ENCODE assay signal across 20 mouse cellular contexts in the genomic region with DNA sequence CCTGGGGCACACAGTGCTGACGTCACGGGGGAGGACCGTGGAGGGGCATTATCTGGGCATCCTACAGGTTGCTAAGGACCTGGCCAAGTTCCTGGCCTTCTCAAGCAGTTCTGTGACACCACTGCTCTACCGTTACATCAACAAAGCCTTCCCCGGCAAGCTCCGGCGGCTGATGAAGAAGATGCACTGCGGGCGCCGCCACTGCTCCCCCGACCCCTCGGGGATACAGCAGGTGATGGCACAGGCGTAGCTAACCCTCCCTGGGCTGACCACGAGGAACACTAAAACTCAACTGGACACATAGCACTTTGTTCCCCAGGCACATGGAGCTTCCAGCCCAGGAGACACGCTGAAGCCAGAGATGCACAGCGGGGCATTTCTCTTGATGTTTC. TPM values are rescaled to one million over a fixed set of nuclear protein-coding genes. Genes with fewer than 3 reads are reported as not detected.
DNase-seq lines count a peak whose midpoint lies in the region; ATAC-seq and TF ChIP-seq lines count a peak whose summit lies in the region.
"Had no signal": no experiment of that assay in that cellular context is flagged by ENCODE, and none has a peak within 500 bp of the region (broad histone marks: within the 10 kb centered on the region; RNA-seq: fewer than 3 reads in every experiment).

No protein-coding gene starts in this region.

- peak overlapping the region; percentile 40; the same call in 1 of the 2 replicates for H3K27ac ChIP-seq in hindbrain, embryonic 10.5 days
- H3K27ac ChIP-seq in hindbrain, embryonic 14.5 days: no peak overlapping the region
- H3K27ac ChIP-seq in liver, embryonic 13.5 days: peak overlapping the region; percentile 100
- no peak overlapping the region for H3K27ac ChIP-seq in liver, postnatal 0 days (ENCODE audit: low read depth)
- H3K27ac ChIP-seq in limb, embryonic 10.5 days: peak overlapping the region; percentile 17; the same call in 1 of the 2 replicates
- peak overlapping the region; percentile 77 for H3K27ac ChIP-seq in liver, embryonic 16.5 days (ENCODE audit: low read length)
- H3K27ac ChIP-seq: embryonic facial prominence, embryonic 10.5 days; heart, embryonic 13.5 days; hindbrain, embryonic 13.5 days had no signal

- no peak overlapping the region for H3K4me2 ChIP-seq in hindbrain, embryonic 14.5 days (replicated peaks)
- H3K4me2 ChIP-seq in liver, embryonic 13.5 days: peak overlapping the region; percentile 89
- H3K4me2 ChIP-seq in liver, postnatal 0 days (ENCODE audit: low read depth, low read length): no peak overlapping the region
- no peak overlapping the region for H3K4me2 ChIP-seq in liver, embryonic 16.5 days (ENCODE audit: low read depth, low read length)
- H3K4me2 ChIP-seq: heart, embryonic 13.5 days; hindbrain, embryonic 13.5 days had no signal

- DNase-seq in hindbrain, embryonic 10.5 days (ENCODE audit: low spot score): no peak
- no peak for DNase-seq in hindbrain, embryonic 14.5 days (ENCODE audit: low spot score)
- DNase-seq in liver, embryonic 13.5 days: no peak
- no peak for DNase-seq in liver, postnatal 0 days
- DNase-seq in limb, embryonic 10.5 days (ENCODE audit: low spot score): no peak
- DNase-seq in kidney, postnatal 14 days: no peak
- DNase-seq: adrenal gland, adult 2 months; adrenal gland, postnatal 25 days; cerebellum, adult 2 months; cerebellum, postnatal 10 days; gastrocnemius, postnatal 14 days; heart, postnatal 36 days had no signal

- H3K4me1 ChIP-seq in hindbrain, embryonic 10.5 days (replicated peaks): peaks cover 47% of the 10 kb centered on the region
- H3K4me1 ChIP-seq in hindbrain, embryonic 14.5 days (replicated peaks; ENCODE audit: control insufficient read depth, insufficient read depth, low read length): peaks cover 17% of the 10 kb centered on the region
- H3K4me1 ChIP-seq in liver, embryonic 13.5 days (replicated peaks): peaks cover 89% of the 10 kb centered on the region
- peaks cover 47% of the 10 kb centered on the region for H3K4me1 ChIP-seq in liver, postnatal 0 days (ENCODE audit: insufficient read depth)
- peaks cover 49% of the 10 kb centered on the region for H3K4me1 ChIP-seq in limb, embryonic 10.5 days
- H3K4me1 ChIP-seq in liver, embryonic 16.5 days (ENCODE audit: control insufficient read depth, low read depth, low read length): peaks cover 73% of the 10 kb centered on the region

- ATAC-seq in hindbrain, embryonic 14.5 days (ENCODE audit: low FRiP score): no peak
- no peak for ATAC-seq in liver, embryonic 13.5 days (ENCODE audit: low read depth)
- ATAC-seq in liver, postnatal 0 days: no peak
- no peak for ATAC-seq in liver, embryonic 16.5 days (ENCODE audit: low read depth)
- ATAC-seq: forebrain, embryonic 16.5 days had no signal

- no peak for TF ChIP-seq CTCF in liver, postnatal 0 days (IDR thresholded peaks at IDR 0.05; ENCODE audit: low read depth)

- H3K4me3 ChIP-seq in hindbrain, embryonic 10.5 days: no peak overlapping the region
- no peak overlapping the region for H3K4me3 ChIP-seq in hindbrain, embryonic 14.5 days (replicated peaks; ENCODE audit: low read length)
- no peak overlapping the region for H3K4me3 ChIP-seq in liver, embryonic 13.5 days (replicated peaks)
- H3K4me3 ChIP-seq in liver, postnatal 0 days (ENCODE audit: low read depth, low read length): no peak overlapping the region
- H3K4me3 ChIP-seq in limb, embryonic 10.5 days: no peak overlapping the region
- no peak overlapping the region for H3K4me3 ChIP-seq in liver, embryonic 16.5 days (ENCODE audit: low read depth, low read length)
- H3K4me3 ChIP-seq: embryonic facial prominence, embryonic 10.5 days; heart, embryonic 13.5 days; hindbrain, embryonic 13.5 days had no signal

- no peak for TF ChIP-seq EP300 in liver, postnatal 0 days (IDR thresholded peaks at IDR 0.05; ENCODE audit: low read depth)

- WGBS in hindbrain, embryonic 10.5 days: 89% methylated on average over 16 of the region's 16 CpGs
- 88% methylated on average over 16 of the region's 16 CpGs for WGBS in hindbrain, embryonic 14.5 days
- WGBS in liver, embryonic 13.5 days (ENCODE audit: insufficient replicate concordance): 91% methylated on average over 16 of the region's 16 CpGs
- WGBS in liver, postnatal 0 days (ENCODE audit: insufficient replicate concordance): 91% methylated on average over 16 of the region's 16 CpGs
- 95% methylated on average over 16 of the region's 16 CpGs for WGBS in limb, embryonic 10.5 days
- 93% methylated on average over 16 of the region's 16 CpGs for WGBS in liver, embryonic 16.5 days (ENCODE audit: insufficient replicate concordance)

- H3K36me3 ChIP-seq in hindbrain, embryonic 10.5 days: 0 out of 2 replicates have a peak, but pooled peaks cover 8% of the 10 kb centered on the region
- H3K36me3 ChIP-seq in hindbrain, embryonic 14.5 days (replicated peaks; ENCODE audit: control insufficient read depth, insufficient read depth): no peaks in the 10 kb centered on the region
- peaks cover 55% of the 10 kb centered on the region for H3K36me3 ChIP-seq in liver, embryonic 13.5 days
- H3K36me3 ChIP-seq in liver, postnatal 0 days (replicated peaks; ENCODE audit: insufficient read depth, low read length): peaks cover 44% of the 10 kb centered on the region
- H3K36me3 ChIP-seq in limb, embryonic 10.5 days: peaks cover 6% of the 10 kb centered on the region; the same call in 1 of the 2 replicates
- peaks cover 40% of the 10 kb centered on the region for H3K36me3 ChIP-seq in liver, embryonic 16.5 days (ENCODE audit: control insufficient read depth, insufficient read depth)

- H3K9me3 ChIP-seq in hindbrain, embryonic 10.5 days: no peaks in the 10 kb centered on the region
- no peaks in the 10 kb centered on the region for H3K9me3 ChIP-seq in hindbrain, embryonic 14.5 days (ENCODE audit: control insufficient read depth, low read length)
- no peaks in the 10 kb centered on the region for H3K9me3 ChIP-seq in liver, embryonic 13.5 days (replicated peaks)
- H3K9me3 ChIP-seq in liver, postnatal 0 days (ENCODE audit: low read length): no peaks in the 10 kb centered on the region
- no peaks in the 10 kb centered on the region for H3K9me3 ChIP-seq in limb, embryonic 10.5 days (replicated peaks)
- no peaks in the 10 kb centered on the region for H3K9me3 ChIP-seq in liver, embryonic 16.5 days (replicated peaks; ENCODE audit: control insufficient read depth, low read length)
- H3K9me3 ChIP-seq: embryonic facial prominence, embryonic 10.5 days; heart, embryonic 13.5 days; hindbrain, embryonic 13.5 days had no signal

- no peaks in the 10 kb centered on the region for H3K27me3 ChIP-seq in hindbrain, embryonic 10.5 days (ENCODE audit: insufficient read depth, poor library complexity, severe bottlenecking)
- H3K27me3 ChIP-seq in hindbrain, embryonic 14.5 days (ENCODE audit: control insufficient read depth, insufficient read depth, low read length): no peaks in the 10 kb centered on the region
- no peaks in the 10 kb centered on the region for H3K27me3 ChIP-seq in liver, embryonic 13.5 days
- no peaks in the 10 kb centered on the region for H3K27me3 ChIP-seq in liver, postnatal 0 days (ENCODE audit: insufficient read depth, low read length)
- H3K27me3 ChIP-seq in limb, embryonic 10.5 days (ENCODE audit: low read depth, poor library complexity, severe bottlenecking): no peaks in the 10 kb centered on the region
- no peaks in the 10 kb centered on the region for H3K27me3 ChIP-seq in liver, embryonic 16.5 days (ENCODE audit: control insufficient read depth, insufficient read depth, low read depth, low read length)
- H3K27me3 ChIP-seq: heart, embryonic 13.5 days; hindbrain, embryonic 13.5 days had no signal

- no peak overlapping the region for H3K9ac ChIP-seq in hindbrain, embryonic 14.5 days
- peak overlapping the region; percentile 62; the same call in 1 of the 2 replicates for H3K9ac ChIP-seq in liver, embryonic 13.5 days
- H3K9ac ChIP-seq in liver, postnatal 0 days (replicated peaks): no peak overlapping the region
- H3K9ac ChIP-seq in liver, embryonic 16.5 days (ENCODE audit: low read depth, low read length): no peak overlapping the region

RNA-seq across cellular contexts. Expression of a gene that starts 11.9 kb away (rescaled TPM):
- 0.43 TPM in 1 of 2 replicates, not detected in the other for polyA plus RNA-seq in hindbrain, embryonic 10.5 days (2016; fragmentation: Nextera tagmentation; extraction: Ambion mirVana)
- polyA plus RNA-seq in hindbrain, embryonic 14.5 days (2014; fragmentation: Nextera tagmentation; extraction: Ambion mirVana): 0.26 and 0.32 TPM in 2 replicates
- 0.89 and 1.1 TPM in 2 replicates for polyA plus RNA-seq in liver, embryonic 13.5 days (2015; fragmentation: Nextera tagmentation; extraction: Ambion mirVana)
- 1.9 and 2.0 TPM in 2 replicates for polyA plus RNA-seq in liver, postnatal 0 days (2015; fragmentation: Nextera tagmentation; extraction: Ambion mirVana)
- polyA plus RNA-seq in limb, embryonic 10.5 days (2016; fragmentation: Nextera tagmentation; extraction: Ambion mirVana): 0.16 and 0.56 TPM in 2 replicates
- 1.2 and 1.6 TPM in 2 replicates for polyA plus RNA-seq in liver, embryonic 16.5 days (2015; fragmentation: Nextera tagmentation; extraction: Ambion mirVana)

RNA-seq across cellular contexts. Expression of a gene that starts 15.7 kb away (rescaled TPM):
- 2.0 and 2.8 TPM in 2 replicates for polyA plus RNA-seq in hindbrain, embryonic 10.5 days (2016; fragmentation: Nextera tagmentation; extraction: Ambion mirVana)
- 1.4 and 2.7 TPM in 2 replicates for polyA plus RNA-seq in hindbrain, embryonic 14.5 days (2014; fragmentation: Nextera tagmentation; extraction: Ambion mirVana)
- 18.8 and 20.2 TPM in 2 replicates for polyA plus RNA-seq in liver, embryonic 13.5 days (2015; fragmentation: Nextera tagmentation; extraction: Ambion mirVana)
- 14.5 and 14.7 TPM in 2 replicates for polyA plus RNA-seq in liver, postnatal 0 days (2015; fragmentation: Nextera tagmentation; extraction: Ambion mirVana)
- 2.2 and 2.3 TPM in 2 replicates for polyA plus RNA-seq in limb, embryonic 10.5 days (2016; fragmentation: Nextera tagmentation; extraction: Ambion mirVana)
- 20.6 and 24.1 TPM in 2 replicates for polyA plus RNA-seq in liver, embryonic 16.5 days (2015; fragmentation: Nextera tagmentation; extraction: Ambion mirVana)

RNA-seq across cellular contexts. Expression of a gene that starts 29.8 kb away (rescaled TPM):
- 0.40 and 0.76 TPM in 2 replicates for polyA plus RNA-seq in hindbrain, embryonic 10.5 days (2016; fragmentation: Nextera tagmentation; extraction: Ambion mirVana)
- 7.5 TPM in 2 replicates for polyA plus RNA-seq in hindbrain, embryonic 14.5 days (2014; fragmentation: Nextera tagmentation; extraction: Ambion mirVana)
- polyA plus RNA-seq in liver, embryonic 13.5 days (2015; fragmentation: Nextera tagmentation; extraction: Ambion mirVana): 0.17 and 0.31 TPM in 2 replicates
- polyA plus RNA-seq in liver, postnatal 0 days (2015; fragmentation: Nextera tagmentation; extraction: Ambion mirVana): 0.09 and 0.11 TPM in 2 replicates
- 0.19 and 0.39 TPM in 2 replicates for polyA plus RNA-seq in limb, embryonic 10.5 days (2016; fragmentation: Nextera tagmentation; extraction: Ambion mirVana)
- polyA plus RNA-seq in liver, embryonic 16.5 days (2015; fragmentation: Nextera tagmentation; extraction: Ambion mirVana): 0.07 and 0.15 TPM in 2 replicates

RNA-seq across cellular contexts. Expression of a gene that starts 40.8 kb away (rescaled TPM):
- polyA plus RNA-seq in hindbrain, embryonic 10.5 days (2016; fragmentation: Nextera tagmentation; extraction: Ambion mirVana): not detected in 2 replicates
- polyA plus RNA-seq in hindbrain, embryonic 14.5 days (2014; fragmentation: Nextera tagmentation; extraction: Ambion mirVana): not detected in 2 replicates
- not detected in 2 replicates for polyA plus RNA-seq in liver, embryonic 13.5 days (2015; fragmentation: Nextera tagmentation; extraction: Ambion mirVana)
- polyA plus RNA-seq in liver, postnatal 0 days (2015; fragmentation: Nextera tagmentation; extraction: Ambion mirVana): not detected in 2 replicates
- polyA plus RNA-seq in limb, embryonic 10.5 days (2016; fragmentation: Nextera tagmentation; extraction: Ambion mirVana): not detected in 2 replicates
- polyA plus RNA-seq in liver, embryonic 16.5 days (2015; fragmentation: Nextera tagmentation; extraction: Ambion mirVana): 0.42 TPM in 1 of 2 replicates, not detected in the other
- polyA plus RNA-seq: adrenal gland, adult 2 months; cerebellum, adult 2 months; embryonic facial prominence, embryonic 10.5 days; forebrain, embryonic 11.5 days; forebrain, embryonic 16.5 days; frontal cortex, adult 2 months; heart, embryonic 13.5 days; heart, postnatal 0 days; hindbrain, embryonic 13.5 days had no signal

RNA-seq across cellular contexts. Expression of a gene that starts 42.0 kb away (rescaled TPM):
- polyA plus RNA-seq in hindbrain, embryonic 10.5 days (2016; fragmentation: Nextera tagmentation; extraction: Ambion mirVana): 116 and 147 TPM in 2 replicates
- 110 and 113 TPM in 2 replicates for polyA plus RNA-seq in hindbrain, embryonic 14.5 days (2014; fragmentation: Nextera tagmentation; extraction: Ambion mirVana)
- polyA plus RNA-seq in liver, embryonic 13.5 days (2015; fragmentation: Nextera tagmentation; extraction: Ambion mirVana): 68.5 and 72.3 TPM in 2 replicates
- polyA plus RNA-seq in liver, postnatal 0 days (2015; fragmentation: Nextera tagmentation; extraction: Ambion mirVana): 34.4 and 37.1 TPM in 2 replicates
- polyA plus RNA-seq in limb, embryonic 10.5 days (2016; fragmentation: Nextera tagmentation; extraction: Ambion mirVana): 110 and 118 TPM in 2 replicates
- 42.2 and 48.1 TPM in 2 replicates for polyA plus RNA-seq in liver, embryonic 16.5 days (2015; fragmentation: Nextera tagmentation; extraction: Ambion mirVana)

Comparison
In these comparisons a context has a peak if more than half of its experiments do, and no peak if none do; other contexts are left out.
1. H3K27ac ChIP-seq: peak in hindbrain, embryonic 10.5 days (single experiment), liver, embryonic 13.5 days (single experiment), limb, embryonic 10.5 days (single experiment) and liver, embryonic 16.5 days (single experiment); none in hindbrain, embryonic 14.5 days (single experiment) and liver, postnatal 0 days (single experiment).